ENCODE assay signal across 19 mouse cellular contexts in the genomic region with DNA sequence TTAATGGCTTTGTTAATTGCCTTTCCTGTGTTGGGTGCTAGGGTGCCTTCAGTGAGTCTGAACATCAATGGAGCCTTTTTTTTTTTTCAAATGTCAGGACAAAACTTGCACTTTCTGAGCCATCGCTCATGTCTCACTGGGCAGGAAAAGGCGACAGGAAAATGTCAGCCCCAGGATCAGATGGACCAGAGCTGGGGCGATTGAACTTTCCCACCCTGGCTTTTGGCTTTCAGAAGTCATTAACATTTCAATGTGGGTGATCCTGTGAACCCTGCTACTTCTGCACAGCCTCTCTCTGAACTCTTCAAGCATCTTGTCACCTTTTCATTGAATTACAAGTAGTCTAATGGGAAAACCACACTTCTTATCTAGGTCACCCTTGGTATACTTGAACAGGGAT.
DNase-seq lines count a peak whose midpoint lies in the region; TF ChIP-seq lines count a peak whose summit lies in the region.
"Had no signal": no experiment of that assay in that cellular context is flagged by ENCODE, and none has a peak within 500 bp of the region (broad histone marks: within the 10 kb centered on the region; RNA-seq: fewer than 3 reads in every experiment).

No protein-coding gene starts in this region.

- DNase-seq in ES-CJ7 (ENCODE audit: low read depth, low spot score): peak; percentile 70
- DNase-seq in ES-E14 (ENCODE audit: low read depth, low spot score): peak; percentile 60
- DNase-seq in R1 (ENCODE audit: low read depth, low spot score): peak; percentile 54
- no peak for DNase-seq in urinary bladder, postnatal 25 days (ENCODE audit: low spot score)
- DNase-seq in layer of hippocampus, adult 18-20 months (ENCODE audit: low spot score in 2 of 2): no peak
- DNase-seq in layer of hippocampus, postnatal 36 days: no peak
- DNase-seq: adrenal gland, adult 8-10 months; adrenal gland, postnatal 14 days; adrenal gland, postnatal 36 days; cerebellum, adult 11-12 months; cerebellum, adult 2 months; cerebellum, adult 9-10 months; cerebellum, postnatal 10 days; cerebellum, postnatal 25 days; forebrain, postnatal 0 days had no signal

- no peak overlapping the region for H3K9ac ChIP-seq in ES-E14 (ENCODE audit: insufficient read depth, low read depth, low read length, poor library complexity, severe bottlenecking)
- H3K9ac ChIP-seq: embryonic facial prominence, embryonic 12.5 days; forebrain, embryonic 13.5 days; forebrain, embryonic 15.5 days; forebrain, postnatal 0 days had no signal

- peaks cover 0 to 3% of the 10 kb centered on the region in 2 experiments; a peak in 1 of 4 replicates for H3K4me1 ChIP-seq in ES-E14 (ENCODE audit: control insufficient read depth in 2 of 2, insufficient read depth in 2 of 2, low read length in 2 of 2, poor library complexity in 1 of 2)

- H3K4me3 ChIP-seq in ES-E14 (ENCODE audit: insufficient read depth in 1 of 2, low read depth in 1 of 2, low read length in 2 of 2, poor library complexity in 1 of 2, severe bottlenecking in 1 of 2): no peak overlapping the region
- H3K4me3 ChIP-seq: embryonic facial prominence, embryonic 10.5 days; embryonic facial prominence, embryonic 12.5 days; forebrain, embryonic 13.5 days; forebrain, embryonic 15.5 days had no signal

- H3K9me3 ChIP-seq in ES-E14 (ENCODE audit: control insufficient read depth, insufficient read depth, low read depth, low read length): no peaks in the 10 kb centered on the region
- H3K9me3 ChIP-seq: embryonic facial prominence, embryonic 10.5 days; embryonic facial prominence, embryonic 12.5 days; forebrain, embryonic 13.5 days; forebrain, embryonic 15.5 days had no signal

- in situ Hi-C loops in ES-E14 (cut with MboI; ENCODE audit: low sequenced_read_pairs in 2 of 2, unreplicated experiment in 2 of 2): no loop called here

- no peak overlapping the region for H3K27ac ChIP-seq in ES-E14 (ENCODE audit: insufficient read depth, low read depth, low read length, poor library complexity, severe bottlenecking)
- H3K27ac ChIP-seq: embryonic facial prominence, embryonic 10.5 days; embryonic facial prominence, embryonic 12.5 days; forebrain, embryonic 13.5 days; forebrain, embryonic 15.5 days had no signal

- H3K36me3 ChIP-seq in ES-E14 (ENCODE audit: control insufficient read depth, insufficient read depth, low read length, poor library complexity, severe bottlenecking): no peaks in the 10 kb centered on the region

TF ChIP-seq in ES-E14, 5 proteins besides CTCF, POLR2A, EP300 and RAD21:
- TF ChIP-seq MAFK (IDR thresholded peaks at IDR 0.05; ENCODE audit: insufficient read depth, low read depth, low read length): no peak
- no peak for TF ChIP-seq CHD2 (IDR thresholded peaks at IDR 0.05; ENCODE audit: low read depth, low read length)
- TF ChIP-seq ZNF384 (IDR thresholded peaks at IDR 0.05; ENCODE audit: low read depth, low read length): no peak; the same call in 1 of the 2 replicates
- TF ChIP-seq ZC3H11A (IDR thresholded peaks at IDR 0.05; ENCODE audit: borderline replicate concordance, low read depth, low read length): no peak
- TF ChIP-seq HCFC1 (IDR thresholded peaks at IDR 0.05; ENCODE audit: borderline replicate concordance, insufficient read depth, low read length): no peak

Comparison
In these comparisons a context has a peak if more than half of its experiments do, and no peak if none do; other contexts are left out.
1. DNase-seq: peak in ES-CJ7 (single experiment), ES-E14 (single experiment) and R1 (single experiment); none in urinary bladder, postnatal 25 days (single experiment), layer of hippocampus, adult 18-20 months (0 of 2) and layer of hippocampus, postnatal 36 days (0 of 2).